Mouse (Mus musculus): ENCODE measurements at regions not wholly inside any gene's neighbourhood (a gene's known extent, or its start where the extent isn't known, plus 50 kb on each side); places are given as distances from the start of the nearest gene placed in this dataset.

GRCm38 (mm10) chr1:193579671-193580070 lies 209.6 kb upstream of the Camk1g start:
- no peak for ATAC-seq (ENCODE audit: extremely low read depth, insufficient number of reproducible peaks, low FRiP score, poor library complexity, severe bottlenecking)

GRCm38 (mm10) chr1:193578661-193579175 lies 208.6 kb upstream of the Camk1g start:
- no peak for ATAC-seq (ENCODE audit: extremely low read depth, insufficient number of reproducible peaks, low FRiP score, poor library complexity, severe bottlenecking)

GRCm38 (mm10) chr1:193577821-193578220 lies 207.7 kb upstream of the Camk1g start:
- no peak for ATAC-seq (ENCODE audit: extremely low read depth, insufficient number of reproducible peaks, low FRiP score, poor library complexity, severe bottlenecking)

GRCm38 (mm10) chr1:193575986-193576713 lies 206.1 kb upstream of the Camk1g start:
- no peak for ATAC-seq (ENCODE audit: extremely low read depth, insufficient number of reproducible peaks, low FRiP score, poor library complexity, severe bottlenecking)

- no peak for ATAC-seq (ENCODE audit: extremely low read depth, insufficient number of reproducible peaks, low FRiP score, poor library complexity, severe bottlenecking)
These were observed 202.7 kb upstream of the Camk1g start for GRCm38 (mm10) chr1:193572827-193573226.

GRCm38 (mm10) chr1:193572411-193572810 lies 202.3 kb upstream of the Camk1g start:
- ATAC-seq (ENCODE audit: extremely low read depth, insufficient number of reproducible peaks, low FRiP score, poor library complexity, severe bottlenecking) = no peak

GRCm38 (mm10) chr1:193571088-193571487 lies 201.0 kb upstream of the Camk1g start:
- ATAC-seq (ENCODE audit: extremely low read depth, insufficient number of reproducible peaks, low FRiP score, poor library complexity, severe bottlenecking) = no peak

- ATAC-seq (ENCODE audit: extremely low read depth, insufficient number of reproducible peaks, low FRiP score, poor library complexity, severe bottlenecking) = no peak
These were observed 198.6 kb upstream of the Camk1g start for GRCm38 (mm10) chr1:193568586-193569174.

- no peak for ATAC-seq (ENCODE audit: extremely low read depth, insufficient number of reproducible peaks, low FRiP score, poor library complexity, severe bottlenecking)
These were observed 197.1 kb upstream of the Camk1g start for GRCm38 (mm10) chr1:193567217-193567616.

GRCm38 (mm10) chr1:193564225-193564624 lies 194.1 kb upstream of the Camk1g start:
- no peak for ATAC-seq (ENCODE audit: extremely low read depth, insufficient number of reproducible peaks, low FRiP score, poor library complexity, severe bottlenecking)

GRCm38 (mm10) chr1:193562242-193562641 lies 192.1 kb upstream of the Camk1g start:
- ATAC-seq (ENCODE audit: extremely low read depth, insufficient number of reproducible peaks, low FRiP score, poor library complexity, severe bottlenecking) = no peak

GRCm38 (mm10) chr1:193558122-193558521 lies 188.0 kb upstream of the Camk1g start:
- no peak for ATAC-seq (ENCODE audit: extremely low read depth, insufficient number of reproducible peaks, low FRiP score, poor library complexity, severe bottlenecking)

GRCm38 (mm10) chr1:193554731-193555130 lies 184.6 kb upstream of the Camk1g start:
- no peak for ATAC-seq (ENCODE audit: extremely low read depth, insufficient number of reproducible peaks, low FRiP score, poor library complexity, severe bottlenecking)

- ATAC-seq (ENCODE audit: extremely low read depth, insufficient number of reproducible peaks, low FRiP score, poor library complexity, severe bottlenecking) = no peak
These were observed 182.2 kb upstream of the Camk1g start for GRCm38 (mm10) chr1:193552348-193552747.

- no peak for ATAC-seq (ENCODE audit: extremely low read depth, insufficient number of reproducible peaks, low FRiP score, poor library complexity, severe bottlenecking)
These were observed 181.2 kb upstream of the Camk1g start for GRCm38 (mm10) chr1:193551340-193551739.

GRCm38 (mm10) chr1:193550761-193551160 lies 180.7 kb upstream of the Camk1g start:
- ATAC-seq (ENCODE audit: extremely low read depth, insufficient number of reproducible peaks, low FRiP score, poor library complexity, severe bottlenecking) = no peak

GRCm38 (mm10) chr1:193547356-193547755 lies 177.3 kb upstream of the Camk1g start:
- ATAC-seq (ENCODE audit: extremely low read depth, insufficient number of reproducible peaks, low FRiP score, poor library complexity, severe bottlenecking) = no peak

- ATAC-seq (ENCODE audit: extremely low read depth, insufficient number of reproducible peaks, low FRiP score, poor library complexity, severe bottlenecking) = no peak
These were observed 175.9 kb upstream of the Camk1g start for GRCm38 (mm10) chr1:193546044-193546432.

GRCm38 (mm10) chr1:193545406-193546043 lies 175.4 kb upstream of the Camk1g start:
- no peak for ATAC-seq (ENCODE audit: extremely low read depth, insufficient number of reproducible peaks, low FRiP score, poor library complexity, severe bottlenecking)

- no peak for ATAC-seq (ENCODE audit: extremely low read depth, insufficient number of reproducible peaks, low FRiP score, poor library complexity, severe bottlenecking)
These were observed 174.7 kb upstream of the Camk1g start for GRCm38 (mm10) chr1:193544804-193545203.

All from neutrophil, adult 5-6 weeks (primary cell).